Mouse (Mus musculus) cerebellum, adult 18-20 months (tissue): ENCODE results near the gene Actl6b.

Source experiments
- DNase-seq, 2 experiments: peaks; one replicate each; pipeline ENCODE4 v3.0.0; 2021

The Actl6b gene

DNA sequence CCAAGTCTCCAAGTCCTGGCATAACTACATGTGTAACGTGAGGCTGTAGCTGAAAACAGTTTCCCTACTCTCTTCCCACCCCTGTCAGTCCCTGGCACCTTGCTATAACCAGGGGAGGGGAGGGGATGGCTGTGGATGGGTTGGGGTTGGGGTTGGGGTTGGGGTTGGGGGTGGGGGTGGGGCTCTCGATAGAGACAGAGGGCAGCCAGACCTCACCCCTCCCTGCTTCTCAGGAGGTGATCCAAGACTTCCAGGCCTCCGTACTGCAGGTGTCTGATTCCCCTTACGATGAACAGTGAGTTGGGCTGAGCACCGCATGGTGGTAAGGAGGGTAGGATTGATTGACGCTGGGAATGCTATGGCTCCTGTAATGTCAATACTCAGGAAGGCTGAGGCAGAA, 12.4 kb downstream of the Actl6b start:
- no peak for DNase-seq

DNA sequence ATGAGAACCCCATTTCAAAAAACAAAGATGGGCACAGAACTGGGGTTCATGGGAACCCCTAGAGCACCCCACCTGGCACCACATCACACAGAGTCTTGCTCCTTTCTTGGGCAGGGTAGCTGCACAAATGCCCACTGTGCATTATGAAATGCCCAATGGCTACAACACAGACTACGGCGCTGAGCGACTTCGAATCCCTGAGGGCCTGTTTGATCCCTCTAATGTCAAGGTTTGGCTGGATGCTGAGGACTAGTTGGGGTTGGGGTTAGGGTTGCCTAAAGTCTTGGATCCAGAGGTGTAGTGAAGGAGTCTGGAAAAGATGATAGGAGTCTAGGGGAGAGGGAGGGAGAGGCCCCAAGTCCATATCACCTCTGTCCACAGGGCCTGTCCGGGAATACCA, 13.1 kb downstream of the Actl6b start:
- DNase-seq = no peak

DNA sequence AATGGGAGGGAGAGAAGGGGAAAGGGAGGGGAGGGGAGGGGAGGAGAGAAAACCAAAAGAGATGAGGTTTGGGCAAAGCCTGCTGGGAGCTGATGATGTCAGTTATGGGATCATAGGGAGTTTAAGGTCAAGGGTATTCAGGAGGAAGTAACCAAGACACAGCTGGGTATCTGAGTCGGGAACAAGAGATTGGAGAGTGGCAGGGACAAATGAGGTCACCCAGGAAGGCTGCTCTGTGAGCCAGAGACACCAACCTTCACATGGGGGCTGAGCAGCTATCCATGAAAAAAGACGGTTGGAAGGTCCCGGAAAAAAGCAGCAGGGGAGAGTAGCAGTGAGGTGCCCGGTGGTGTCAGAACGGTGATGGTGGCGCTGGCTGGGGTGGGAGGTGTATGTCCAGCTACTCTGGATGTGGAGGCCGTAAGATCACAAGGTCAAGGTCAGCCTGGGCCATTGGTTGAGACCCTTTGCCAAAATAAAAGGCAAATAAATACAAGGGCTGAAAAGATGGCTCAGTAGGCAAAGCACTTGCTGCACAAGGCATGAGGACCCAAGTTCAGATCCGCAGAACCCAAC, 15.0 kb downstream of the Actl6b start:
- DNase-seq = no peak

DNA sequence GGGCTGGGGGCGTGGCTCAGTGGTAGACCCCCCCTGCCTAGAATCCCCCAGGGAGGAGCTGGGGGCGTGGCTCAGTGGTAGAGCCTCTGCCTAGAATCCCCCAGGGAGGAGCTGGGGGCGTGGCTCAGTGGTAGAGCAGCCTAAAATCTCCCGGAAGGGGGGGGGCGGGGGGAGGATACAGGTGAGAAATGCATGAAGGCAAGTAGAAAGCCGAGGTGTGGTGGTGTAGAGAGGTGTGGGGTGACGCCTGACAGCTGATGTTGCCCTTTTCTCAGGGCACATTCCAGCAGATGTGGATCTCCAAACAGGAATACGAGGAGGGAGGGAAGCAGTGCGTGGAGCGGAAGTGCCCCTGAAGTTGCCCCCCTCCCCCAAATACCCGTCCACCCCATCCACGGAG, 15.7 kb downstream of the Actl6b start:
- DNase-seq = no peak

DNA sequence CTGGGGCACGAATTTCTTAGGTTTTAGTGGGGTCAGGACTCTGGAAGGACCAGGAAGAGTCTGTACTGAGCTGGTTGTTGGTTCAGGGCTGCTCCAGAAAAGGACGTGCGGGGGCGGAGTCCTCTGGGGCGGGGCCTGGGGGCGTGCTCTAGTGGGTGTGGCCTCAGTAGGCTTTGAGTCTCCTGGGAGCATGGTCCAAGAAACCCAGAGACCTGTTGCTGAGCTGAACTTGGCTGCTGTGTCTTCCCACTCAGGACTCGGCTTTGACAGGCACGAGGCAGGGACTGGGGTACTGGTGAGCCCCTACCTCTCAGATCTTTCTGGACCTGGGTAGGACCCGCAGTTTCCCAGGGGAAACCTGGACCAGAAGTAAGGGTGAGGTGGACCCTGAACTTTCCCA, 16.3 kb downstream of the Actl6b start, which contains the start of gene Tfr2:
Gene Tfr2, plus strand, starts transcription at position 176 of the 400 bp plus-strand sequence.
- no peak for DNase-seq

DNA sequence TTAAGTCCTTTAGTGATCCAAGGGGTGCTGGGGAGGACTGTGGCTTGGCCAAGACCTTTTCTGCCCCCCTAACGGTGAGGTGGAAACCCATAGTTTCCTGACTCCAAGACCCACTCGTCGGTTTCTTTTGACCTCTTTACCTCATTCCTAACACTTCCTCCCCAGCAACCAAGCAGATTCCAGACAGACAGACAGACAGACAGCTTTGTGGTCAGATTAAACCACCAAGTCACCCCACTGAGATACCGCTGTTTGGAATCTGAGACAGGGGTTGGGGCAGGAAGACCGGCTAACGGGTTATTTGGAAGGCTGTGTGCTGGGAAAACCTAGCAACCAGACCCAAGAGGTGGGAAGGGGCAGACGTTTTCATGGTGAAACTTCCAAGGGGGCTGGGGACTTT, 16.9 kb downstream of the Actl6b start:
- no peak for DNase-seq

DNA sequence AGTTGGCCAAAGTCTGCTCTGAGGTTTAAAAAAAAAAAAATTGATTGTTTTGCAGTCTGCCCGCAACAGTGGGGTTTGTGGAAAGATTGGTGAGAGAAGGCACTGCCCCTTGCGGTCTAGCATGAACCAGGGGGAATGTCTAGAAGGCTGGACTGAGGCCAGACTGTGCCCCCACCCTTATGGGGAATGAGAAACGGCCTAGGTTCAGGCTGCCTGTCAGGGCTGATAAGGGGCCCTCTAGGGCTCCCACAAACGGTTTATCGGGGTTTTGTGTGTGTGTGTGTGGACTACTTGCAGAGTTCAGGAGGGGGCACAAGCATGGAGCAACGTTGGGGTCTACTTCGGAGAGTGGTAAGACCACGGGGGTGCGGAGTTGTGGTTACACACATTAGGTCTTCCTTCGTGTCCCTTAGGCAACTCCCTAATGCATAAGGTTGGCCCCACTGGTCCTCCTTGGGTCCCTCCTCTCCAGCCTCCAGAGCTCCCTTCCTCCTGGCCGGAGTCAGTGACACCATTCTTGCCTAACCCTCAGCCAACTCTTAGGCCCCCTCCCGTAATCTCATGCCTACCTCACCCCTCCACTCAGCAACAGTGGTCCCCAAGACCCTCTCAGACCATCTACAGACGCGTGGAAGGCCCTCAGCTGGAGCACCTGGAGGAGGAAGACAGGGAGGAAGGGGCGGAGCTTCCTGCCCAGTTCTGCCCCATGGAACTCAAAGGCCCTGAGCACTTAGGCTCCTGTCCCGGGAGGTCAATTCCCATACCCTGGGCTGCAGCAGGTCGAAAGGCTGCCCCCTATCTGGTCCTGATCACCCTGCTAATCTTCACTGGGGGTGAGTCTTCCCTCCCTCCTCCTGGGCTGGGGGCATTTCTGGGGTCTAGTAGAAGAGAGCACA, 17.6 kb downstream of the Actl6b start:
- no peak for DNase-seq

DNA sequence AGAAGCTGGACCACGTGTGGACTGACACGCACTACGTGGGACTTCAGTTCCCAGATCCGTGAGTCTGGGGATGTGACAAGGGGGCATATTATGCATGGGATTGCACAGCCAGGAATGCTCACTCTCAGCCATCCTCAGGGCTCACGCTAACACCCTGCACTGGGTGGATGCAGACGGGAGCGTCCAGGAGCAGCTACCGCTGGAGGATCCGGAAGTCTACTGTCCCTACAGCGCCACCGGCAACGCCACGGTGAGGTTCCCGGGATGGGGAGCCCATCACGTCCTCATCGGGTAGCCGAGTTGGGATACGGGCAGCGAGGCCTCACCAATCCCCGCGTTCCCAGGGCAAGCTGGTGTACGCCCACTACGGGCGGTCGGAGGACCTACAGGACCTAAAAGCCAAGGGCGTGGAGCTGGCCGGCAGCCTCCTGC, 21.2 kb downstream of the Actl6b start:
- peak; percentile 81 to 84 for DNase-seq

DNA sequence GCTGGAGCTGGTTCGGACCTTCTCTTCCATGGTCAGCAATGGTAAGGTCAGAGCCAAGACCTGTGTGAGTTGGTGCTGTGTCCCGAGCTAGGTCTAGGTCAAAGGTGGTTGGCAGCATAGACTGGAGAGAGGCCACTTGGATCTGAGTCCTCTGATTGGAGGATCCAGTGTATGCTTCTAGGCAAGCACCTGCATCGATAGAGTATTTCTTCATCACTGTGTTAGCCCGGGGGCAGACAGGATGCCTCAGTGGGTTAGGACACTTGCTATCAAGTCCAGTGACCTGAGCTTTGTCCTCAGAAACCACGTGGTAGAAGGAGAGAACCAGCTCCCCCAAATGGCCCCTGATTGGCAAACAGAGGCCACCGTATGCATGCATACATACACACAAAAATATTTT, 26.9 kb downstream of the Actl6b start:
- no peak for DNase-seq

DNA sequence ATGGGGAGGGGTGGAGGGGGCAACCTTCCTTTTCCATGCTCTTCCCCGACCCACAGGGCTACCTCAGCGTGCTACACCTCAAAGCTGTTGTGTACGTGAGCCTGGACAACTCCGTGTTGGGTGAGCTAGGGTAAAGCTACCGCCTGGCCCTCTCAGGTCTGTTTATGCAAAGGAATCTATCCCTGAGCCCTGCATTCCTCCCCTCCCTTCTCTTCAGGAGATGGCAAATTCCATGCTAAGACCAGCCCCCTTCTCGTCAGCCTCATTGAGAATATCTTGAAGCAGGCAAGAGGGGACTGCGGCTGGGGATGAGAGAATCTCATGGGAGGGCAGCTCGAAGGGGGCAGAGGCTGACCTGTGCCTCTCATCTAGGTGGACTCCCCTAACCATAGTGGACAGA, 29.4 kb downstream of the Actl6b start:
- no peak for DNase-seq

DNA sequence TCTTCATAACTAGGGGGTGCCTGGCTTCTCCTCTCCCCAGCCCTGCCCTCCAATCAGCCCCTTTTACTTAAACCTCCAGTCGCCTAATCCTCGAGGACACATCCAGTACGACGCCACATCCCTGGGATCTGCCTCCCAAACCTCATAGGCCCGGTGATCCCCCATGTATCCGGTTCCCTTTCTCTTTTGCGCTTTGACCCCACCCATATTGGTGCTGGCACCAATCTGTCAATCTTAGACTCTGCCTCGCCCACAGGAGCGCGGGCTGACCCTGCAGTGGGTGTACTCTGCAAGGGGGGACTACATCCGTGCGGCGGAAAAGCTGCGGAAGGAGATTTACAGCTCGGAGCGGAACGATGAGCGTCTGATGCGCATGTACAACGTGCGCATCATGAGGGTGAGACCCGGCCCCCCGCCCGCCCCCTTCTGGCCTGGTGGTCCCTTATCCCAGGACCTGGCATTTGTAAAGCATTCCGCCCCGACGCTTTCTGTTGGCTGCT, 30.4 kb downstream of the Actl6b start:
- no peak for DNase-seq

DNA sequence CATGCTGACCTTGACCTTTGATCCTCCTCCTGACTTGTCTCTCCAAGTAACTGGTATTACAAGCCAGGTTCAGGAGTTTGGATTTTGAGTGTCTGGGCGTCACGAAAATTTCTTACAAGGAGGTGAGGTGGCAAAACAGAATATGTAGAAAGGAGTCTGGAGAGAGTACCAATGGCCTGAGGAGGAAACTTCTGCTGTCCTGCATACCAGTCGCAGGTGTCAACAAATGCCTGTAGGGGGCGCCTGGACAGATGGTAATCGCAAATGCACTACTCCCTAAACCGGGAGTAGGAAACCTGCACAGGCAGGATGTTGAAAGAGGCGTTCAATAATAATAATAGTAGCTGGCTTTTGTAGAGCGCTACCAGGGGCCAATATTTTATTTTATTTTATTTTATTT, 31.7 kb downstream of the Actl6b start:
- peak; percentile 82 to 86 for DNase-seq

DNA sequence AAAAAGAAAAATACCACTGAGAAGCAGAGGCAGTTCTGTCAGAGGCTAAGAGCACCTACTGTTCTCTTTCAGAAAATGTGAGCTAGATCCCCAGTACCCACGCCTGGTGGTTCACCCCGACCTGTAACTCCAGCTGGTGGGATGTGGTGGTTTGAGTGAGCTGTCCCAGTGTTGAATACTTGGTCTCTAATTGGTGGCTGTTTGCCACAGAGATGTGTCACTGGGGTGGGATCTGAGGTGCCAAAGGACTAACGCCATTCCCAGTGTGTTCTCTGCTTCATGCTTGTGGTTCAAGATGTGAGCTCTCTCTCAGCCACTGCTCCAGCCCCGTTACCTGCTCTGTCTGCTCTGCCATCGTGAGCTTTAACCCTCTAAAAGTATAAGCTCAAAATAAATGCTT, 37.2 kb downstream of the Actl6b start:
- DNase-seq = no peak

DNA sequence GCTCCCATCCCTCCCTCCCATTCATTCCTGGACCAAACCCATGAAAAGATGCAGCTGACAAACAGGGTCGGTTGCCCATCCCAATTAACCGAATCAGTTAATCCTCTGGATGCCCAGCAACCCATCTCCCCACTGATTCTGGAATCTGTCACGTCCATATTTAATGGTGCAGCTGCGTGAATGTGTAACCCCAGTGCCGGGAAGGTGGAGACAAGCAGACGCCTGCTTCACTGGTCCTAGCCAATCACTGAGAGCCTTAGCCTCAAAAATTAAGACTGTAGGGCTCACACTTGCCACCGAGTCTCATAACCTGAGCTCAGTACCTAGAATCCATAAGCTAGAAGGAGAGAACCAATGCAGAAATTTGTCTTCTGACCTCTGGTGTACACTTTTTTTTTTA, 42.6 kb downstream of the Actl6b start:
- DNase-seq = no peak

DNA sequence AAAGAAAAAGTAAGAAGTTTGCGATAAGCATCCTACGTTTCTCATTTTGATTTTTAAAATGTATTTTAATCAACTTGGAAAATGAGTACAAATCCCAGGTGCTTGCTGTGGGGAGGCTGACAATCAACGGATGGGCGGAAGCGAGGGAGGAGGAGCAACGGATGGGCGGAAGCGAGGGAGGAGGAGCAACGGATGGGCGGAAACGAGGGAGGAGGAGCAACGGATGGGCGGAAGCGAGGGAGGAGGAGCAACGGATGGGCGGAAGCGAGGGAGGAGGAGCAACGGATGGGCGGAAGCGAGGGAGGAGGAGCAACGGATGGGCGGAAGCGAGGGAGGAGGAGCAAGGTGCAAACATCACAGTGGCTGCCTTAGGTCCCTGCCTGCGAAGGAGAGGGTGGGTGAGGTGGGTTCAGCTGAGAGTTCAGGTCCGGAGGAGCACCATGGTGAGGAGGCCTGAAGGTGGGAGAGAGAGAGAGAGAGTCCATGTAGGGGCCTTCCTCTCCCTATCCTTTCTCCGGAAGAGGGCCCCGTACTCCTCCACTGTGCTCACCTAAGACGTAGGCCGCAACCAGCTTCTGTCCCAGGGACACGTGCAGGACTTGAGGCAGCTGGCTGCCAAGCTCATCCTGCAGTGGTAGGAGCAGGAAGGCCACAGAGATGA, 43.4 kb downstream of the Actl6b start:
- no peak for DNase-seq

DNA sequence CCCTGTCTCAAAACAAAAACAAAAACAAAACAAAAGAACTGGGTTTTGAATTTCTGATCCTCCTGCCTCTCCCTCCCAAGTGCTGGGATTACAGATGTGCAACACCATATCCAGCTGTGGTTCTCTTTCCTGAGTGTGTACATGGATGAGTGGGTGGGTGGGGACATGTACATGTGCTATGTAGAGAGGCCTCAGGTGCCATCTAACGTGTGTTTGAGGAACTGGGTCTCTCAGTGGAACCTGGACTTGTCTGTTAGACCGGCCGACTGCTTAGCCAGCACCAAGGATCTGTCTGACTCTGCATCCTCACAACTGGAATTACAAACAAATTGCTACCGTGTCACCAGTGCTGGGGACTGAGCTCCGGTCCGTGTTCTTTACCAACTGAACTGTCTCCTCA, 44.3 kb downstream of the Actl6b start:
- no peak for DNase-seq

DNA sequence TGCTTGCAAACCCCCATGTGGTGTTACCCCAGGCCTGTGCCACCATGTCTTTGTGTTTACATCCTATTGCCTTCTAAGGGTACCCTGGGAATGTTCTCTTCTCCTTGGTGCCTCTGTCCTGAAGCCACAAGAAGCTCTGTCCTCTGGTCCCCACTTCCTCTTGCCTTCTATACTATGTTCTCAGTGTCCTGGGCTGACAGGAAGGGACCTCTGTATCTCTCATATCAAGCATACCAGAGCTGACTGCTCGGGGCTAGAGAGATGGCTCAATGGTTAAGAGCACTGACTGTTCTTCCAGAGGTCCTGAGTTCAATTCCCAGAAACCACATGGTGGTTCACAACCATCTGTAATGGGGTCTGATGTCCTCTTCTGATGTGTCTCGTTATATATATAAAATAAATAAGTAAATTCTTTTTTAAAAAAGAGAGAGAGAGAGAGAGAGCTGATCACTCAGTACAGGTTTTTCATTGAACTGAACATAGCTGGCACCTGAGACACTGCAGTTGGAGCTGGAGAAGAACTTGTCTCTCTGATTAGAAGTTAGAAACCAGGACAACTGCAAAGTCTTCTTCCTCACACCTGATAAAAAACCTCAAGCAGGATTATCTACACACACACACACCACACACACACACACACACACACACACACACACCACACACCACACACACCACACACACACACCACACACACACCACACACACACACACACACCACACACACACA, 44.9 kb downstream of the Actl6b start:
- no peak for DNase-seq

DNA sequence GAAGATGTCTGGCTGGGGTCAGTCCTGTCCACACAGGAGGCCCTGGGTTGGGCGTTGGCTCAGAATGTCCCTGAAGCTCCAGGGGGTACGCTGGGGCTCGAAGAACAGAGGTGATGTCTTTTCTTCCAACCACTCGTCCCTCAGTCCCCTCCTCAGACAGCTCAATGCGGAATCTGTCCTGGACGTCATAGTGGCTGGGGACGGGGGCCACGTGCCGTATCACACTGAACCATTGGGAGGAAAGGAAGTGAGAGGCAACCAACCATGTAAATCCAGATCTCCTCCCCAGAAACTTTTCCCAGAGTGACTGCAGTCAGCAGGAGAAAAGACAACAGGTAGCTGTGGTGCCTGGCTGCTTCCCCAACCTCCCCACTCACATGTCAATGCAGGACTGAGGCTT, 46.3 kb downstream of the Actl6b start:
- DNase-seq = peak in 1 of 2 experiments; percentile 16

DNA sequence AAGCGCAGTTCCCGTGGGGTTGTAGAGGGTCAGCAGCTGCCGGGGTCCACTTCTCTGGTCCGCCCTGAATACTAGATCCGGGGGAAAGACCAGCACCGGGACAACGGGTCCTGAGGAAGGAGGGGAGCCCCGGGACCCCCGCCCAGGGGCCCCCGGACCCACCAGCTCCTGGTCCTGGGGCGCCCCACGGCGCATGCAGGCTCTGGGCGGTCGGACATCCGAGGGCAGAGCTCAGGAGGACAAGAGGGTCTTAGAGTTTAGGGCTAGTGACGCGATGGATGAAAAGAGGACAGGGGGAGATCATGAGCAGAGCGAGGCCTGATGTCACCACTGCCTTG, 46.9 kb downstream of the Actl6b start:
- no peak for DNase-seq

DNA sequence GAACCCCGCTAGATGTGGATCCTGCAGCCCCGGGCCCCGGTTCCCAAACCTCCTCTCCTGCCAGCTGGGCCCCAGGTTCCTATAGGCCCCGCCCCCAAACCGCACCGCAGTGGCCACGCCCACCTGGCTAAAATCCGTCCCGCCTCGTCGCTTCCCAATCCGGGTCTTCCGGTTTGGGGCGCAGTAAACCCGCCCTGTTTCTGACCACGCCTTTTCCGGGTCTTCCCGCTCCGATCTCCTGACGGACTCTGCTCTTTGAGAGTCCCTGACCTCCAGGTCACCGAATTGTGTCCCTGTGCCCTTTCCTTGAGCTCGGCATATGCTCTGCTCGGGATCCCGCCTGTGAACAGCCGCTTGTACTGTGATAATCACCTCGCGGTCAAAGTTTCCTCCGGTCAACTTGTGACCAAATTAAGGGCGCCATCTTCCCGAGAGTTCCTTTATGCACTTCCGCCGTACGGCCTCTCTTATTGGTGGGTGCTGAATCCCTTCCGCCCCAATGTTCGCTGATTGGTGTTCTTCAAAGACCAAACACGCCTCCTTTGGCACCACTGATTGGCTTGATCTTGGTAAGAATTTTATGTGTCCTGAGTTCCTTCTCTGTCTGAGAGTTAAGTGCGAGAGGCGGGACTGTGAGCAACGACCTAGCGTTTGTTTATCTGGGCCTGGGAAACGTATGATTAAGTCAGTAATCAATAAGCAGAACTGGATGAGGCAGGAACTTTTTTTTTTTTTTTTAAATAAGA, 47.5 kb downstream of the Actl6b start, which contains the start of gene Mospd3:
Gene Mospd3, minus strand, starts transcription at position 440 of the 746 bp plus-strand sequence.
- DNase-seq = peak; percentile 95 to 96

DNA sequence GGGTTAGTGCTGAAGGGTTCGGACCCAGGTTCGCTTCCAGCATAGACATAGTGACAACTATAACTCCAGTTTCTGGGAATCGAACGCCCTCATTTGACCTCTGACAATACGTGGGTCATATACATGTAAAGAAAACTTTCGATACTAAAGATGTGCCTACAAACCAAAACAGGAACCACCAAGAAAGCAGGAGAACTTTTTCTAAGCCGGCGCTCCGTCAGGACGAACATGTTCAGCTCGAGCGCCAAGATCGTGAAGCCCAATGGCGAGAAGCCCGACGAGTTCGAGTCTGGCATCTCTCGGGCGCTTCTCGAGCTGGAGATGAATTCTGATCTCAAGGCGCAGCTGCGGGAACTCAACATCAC, 48.0 kb downstream of the Actl6b start:
- DNase-seq = peak in 1 of 2 experiments; percentile 23
